Mouse (Mus musculus) mature B cell (primary cell): Measurements from ENCODE around the gene Prr5.

Source experiments
- in situ Hi-C: fragments of 300-500 bp; cut with MboI; formaldehyde crosslinking; loops from 2 replicates; pipeline ENCODE4 v1.14.3; 2019

Prr5 gene

DNA sequence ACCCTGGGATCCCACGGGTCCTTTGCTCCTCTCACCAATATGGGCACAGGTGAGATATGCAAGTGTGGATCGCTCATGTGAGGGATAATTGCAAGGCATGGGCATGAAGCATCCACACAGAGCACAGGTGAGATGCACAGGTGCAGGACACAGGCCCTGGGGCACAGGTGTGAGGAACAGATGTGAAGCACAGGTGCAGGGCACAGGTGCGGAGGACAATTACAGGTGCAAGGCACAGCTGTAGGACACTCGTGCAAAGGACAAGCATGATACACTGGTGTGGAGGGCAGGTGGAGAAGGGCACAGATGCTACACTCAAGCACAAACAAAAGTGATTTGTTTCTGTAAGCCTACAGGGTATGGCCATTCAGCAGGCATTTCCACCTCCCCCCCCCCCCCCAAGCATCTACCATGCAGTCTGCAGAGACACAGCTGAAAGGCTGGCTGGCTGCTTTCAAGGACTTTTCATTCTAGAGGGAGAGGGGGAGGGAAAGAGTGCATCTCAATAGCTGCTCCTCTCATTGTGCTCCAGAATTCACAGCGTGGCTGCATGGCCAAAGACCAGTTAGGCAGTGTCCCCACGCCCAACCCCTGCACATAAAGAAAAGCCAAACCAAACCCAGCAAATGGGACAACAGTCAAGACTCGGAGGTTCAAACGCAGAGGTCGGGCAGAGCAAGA, 11.9 kb upstream of the Prr5 start:
- in situ Hi-C loops, result no loop called here

DNA sequence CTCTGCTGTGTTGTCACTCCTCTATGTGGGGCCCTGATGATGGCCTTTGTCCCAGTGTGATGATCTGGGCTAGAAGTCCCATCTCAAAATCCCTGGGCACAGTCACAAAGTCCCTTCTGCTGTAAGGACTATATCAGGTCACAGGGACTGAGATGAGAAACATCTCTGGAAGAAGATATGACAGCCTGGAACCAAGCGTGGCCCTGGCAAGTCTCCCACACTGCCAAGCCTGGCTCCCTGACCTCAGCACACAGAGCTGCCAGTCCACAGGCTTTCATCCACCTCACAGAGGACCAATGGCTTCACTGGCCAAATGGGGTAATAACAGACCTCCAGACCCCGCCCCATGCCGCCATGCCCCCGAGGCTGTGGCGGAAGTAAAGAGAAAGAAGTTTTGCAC, 10.8 kb upstream of the Prr5 start:
- in situ Hi-C loops, result no loop called here

DNA sequence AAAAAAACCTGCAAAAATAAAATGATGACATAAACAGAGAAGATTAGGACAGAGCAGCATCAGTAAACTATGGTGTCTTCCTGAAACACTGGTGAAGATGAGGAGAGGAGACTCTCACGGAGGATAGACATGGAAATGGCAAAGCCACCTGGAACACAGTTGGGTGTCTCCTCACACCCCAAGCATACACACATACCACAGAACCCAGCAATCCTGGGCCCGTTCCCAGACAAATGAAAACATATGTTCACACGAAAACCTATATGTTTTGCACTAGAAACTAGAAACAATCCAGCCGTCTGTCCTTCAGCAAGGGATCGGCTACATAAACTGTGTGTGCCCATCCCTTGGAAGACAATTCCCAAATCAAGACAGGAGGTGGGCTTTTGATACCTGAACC, 9.6 kb upstream of the Prr5 start:
- in situ Hi-C loops, result no loop called here

DNA sequence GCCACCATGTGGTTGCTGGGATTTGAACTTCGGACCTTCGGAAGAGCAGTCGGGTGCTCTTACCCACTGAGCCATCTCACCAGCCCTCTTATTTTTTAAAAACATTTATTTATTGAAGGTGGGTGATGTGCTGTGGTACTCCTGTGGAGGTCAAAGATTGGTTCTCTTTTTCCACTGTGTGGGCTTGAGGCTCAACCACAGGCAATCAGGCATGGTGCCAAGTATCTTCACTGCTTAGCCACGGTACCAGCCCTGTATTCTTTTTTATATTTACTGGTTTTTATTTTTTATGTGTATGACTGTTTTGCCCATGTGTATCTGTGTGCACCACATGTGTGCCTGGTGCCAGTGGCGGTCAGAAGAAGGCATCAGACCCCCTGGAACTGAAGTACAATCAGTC, 8.1 kb upstream of the Prr5 start:
- in situ Hi-C loops, result no loop called here

DNA sequence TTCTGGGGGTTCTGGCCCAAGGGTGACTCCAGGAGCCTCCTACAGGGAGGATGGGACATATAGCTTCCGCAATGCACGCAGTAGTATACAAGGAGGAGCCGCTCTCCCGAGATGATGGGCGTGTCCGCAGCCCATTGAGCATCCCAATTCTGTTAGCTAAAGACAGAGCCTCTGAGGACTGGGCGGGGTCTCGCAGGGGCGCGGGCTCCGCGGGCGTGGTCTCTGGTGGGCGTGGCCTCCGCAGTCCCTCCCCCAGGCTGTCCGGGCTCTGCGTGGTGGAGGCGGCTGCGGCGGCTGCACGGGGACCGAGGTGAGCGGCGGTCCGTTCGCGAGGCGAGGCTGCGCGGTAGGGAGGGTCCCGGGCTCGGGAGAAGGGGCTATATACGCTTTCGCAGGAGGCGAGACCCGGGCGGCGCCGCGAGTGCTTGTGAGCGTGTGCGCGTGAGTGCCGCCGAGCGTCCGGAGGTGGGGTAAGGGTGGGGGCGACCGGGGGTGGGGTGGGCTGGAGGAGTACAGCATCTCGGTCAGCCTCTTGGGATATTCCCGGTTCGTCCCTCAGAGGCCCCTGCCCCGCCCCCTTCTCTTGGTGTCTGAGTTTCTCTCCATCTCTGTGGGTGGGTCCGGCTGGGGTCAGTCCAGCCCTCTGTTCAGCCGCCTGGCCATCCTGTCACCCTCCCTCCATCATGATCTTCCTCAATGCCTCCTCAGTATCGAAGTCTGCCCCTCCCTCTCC, 6.3 kb upstream of the Prr5 start:
- in situ Hi-C loops, result no loop called here

DNA sequence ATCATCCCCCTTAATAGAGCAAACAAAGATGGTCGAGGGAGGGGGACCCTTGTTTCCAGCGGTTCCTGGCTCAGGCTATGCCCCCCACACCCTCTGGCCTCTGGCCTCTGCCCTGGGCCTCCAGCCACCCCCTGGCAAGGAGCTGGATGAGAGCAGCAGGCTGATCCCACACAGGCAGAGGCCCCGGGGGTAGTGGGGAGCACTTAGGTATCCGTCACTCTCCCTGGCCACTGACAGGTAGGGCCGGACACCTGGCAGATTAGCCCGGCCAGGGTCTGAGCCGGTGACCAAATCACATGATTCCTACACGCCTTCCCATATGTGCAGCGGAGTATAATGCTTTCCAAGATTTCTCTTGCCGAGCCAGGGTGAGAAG, 5.7 kb upstream of the Prr5 start:
- in situ Hi-C loops, result no loop called here

DNA sequence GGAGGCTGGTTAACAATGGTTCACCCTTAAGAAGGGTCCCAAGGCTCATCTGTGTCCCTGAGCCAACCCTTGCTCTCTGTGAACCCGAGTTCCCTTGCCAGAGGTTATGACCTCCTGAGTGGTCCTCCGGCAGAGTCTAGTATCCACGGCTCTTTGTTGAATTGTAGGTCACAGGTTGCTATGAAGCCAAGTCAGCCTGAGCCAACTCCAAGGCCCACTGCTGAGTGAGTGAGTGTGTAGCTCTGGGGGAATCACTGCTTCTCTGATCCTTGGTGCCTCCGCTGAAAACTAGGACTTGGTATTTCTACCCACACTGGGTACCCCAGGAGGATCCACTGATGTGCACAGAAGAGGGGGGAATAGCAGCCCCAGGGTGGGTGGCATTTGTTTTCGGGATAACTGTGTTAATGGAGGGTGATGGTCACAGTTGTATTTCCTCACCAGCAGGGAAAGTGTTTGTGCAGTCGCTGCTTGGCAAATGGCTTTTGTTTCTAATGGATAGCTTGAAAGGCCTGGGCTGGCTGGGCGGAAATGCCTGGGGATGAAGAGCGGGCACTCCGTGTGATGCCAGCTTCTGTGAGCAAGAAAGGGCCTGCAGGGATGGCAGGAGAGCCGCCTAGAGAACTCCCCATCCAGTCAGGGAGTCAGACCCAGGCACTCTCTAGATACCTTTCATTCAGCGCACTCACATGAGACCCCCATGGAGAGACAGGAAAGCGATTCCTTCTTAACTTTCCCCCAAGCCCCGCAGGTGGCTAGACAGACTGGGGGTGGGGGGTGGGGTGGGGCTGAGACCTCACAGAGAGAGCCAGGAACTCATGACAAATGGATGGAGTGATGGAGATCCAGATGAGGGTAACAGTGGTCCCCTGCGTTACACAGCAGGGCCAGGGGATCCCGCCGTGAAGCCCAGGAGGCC, 4.6 kb upstream of the Prr5 start:
- in situ Hi-C loops, result no loop called here

DNA sequence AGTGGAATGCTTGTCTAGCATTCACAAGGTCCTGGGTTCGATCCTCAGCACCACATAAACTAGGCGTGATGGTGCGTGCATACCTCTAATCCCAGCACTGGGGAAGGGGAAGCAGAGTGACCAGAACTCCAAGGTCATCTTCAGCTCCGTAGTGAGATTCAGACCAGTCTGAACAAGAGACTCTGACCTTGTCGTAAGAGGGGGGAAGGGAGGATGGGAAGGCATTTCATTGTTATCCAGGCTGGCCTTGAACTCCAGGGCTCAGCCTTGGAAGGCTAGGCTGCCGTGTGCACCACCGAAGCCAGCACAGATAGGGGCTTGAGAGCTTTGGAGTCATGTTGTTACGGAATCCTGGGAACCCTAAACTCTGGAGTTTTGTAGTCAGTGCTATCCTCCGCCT, 3.8 kb upstream of the Prr5 start:
- in situ Hi-C loops, result no loop called here

DNA sequence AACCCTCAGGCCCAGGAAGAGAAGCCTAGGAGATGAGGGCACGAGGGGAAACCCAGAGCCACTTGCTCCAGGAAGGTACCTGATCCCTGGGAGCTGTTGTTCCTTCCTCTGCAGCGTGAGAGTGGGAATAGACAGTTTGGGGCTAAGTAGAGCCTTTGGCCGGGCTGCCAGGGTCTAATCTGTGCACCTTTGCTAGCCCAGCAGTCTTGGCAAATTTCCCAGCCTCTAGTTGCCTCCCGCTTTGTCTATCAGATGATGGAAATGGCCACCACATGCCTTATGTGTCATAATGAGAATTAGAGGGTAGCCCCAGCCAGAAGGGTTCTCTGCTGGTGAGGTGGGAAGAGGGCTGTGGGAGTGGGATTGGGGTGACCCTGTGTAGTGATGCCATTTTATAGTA, 3.4 kb upstream of the Prr5 start:
- in situ Hi-C loops, result no loop called here

DNA sequence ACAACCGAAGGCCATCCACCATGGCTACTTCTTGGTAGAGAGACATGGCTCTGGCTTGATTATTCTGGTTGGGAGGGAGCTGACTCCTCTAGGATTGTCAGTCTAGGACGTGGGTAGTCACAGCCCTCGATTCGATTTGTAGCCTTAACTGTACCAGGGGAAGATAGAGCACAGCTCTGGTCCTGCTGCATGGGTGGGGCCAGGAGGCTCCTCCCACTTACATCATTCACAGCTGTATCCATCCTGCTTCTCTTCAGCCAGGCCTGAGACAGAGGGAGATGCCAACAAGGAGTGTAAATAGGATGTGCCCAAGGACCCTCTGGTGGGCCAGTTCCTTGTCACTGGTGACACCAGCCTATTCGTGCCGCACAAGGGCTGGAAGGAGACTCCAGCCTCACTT, 1.8 kb upstream of the Prr5 start:
- in situ Hi-C loops, result no loop called here

DNA sequence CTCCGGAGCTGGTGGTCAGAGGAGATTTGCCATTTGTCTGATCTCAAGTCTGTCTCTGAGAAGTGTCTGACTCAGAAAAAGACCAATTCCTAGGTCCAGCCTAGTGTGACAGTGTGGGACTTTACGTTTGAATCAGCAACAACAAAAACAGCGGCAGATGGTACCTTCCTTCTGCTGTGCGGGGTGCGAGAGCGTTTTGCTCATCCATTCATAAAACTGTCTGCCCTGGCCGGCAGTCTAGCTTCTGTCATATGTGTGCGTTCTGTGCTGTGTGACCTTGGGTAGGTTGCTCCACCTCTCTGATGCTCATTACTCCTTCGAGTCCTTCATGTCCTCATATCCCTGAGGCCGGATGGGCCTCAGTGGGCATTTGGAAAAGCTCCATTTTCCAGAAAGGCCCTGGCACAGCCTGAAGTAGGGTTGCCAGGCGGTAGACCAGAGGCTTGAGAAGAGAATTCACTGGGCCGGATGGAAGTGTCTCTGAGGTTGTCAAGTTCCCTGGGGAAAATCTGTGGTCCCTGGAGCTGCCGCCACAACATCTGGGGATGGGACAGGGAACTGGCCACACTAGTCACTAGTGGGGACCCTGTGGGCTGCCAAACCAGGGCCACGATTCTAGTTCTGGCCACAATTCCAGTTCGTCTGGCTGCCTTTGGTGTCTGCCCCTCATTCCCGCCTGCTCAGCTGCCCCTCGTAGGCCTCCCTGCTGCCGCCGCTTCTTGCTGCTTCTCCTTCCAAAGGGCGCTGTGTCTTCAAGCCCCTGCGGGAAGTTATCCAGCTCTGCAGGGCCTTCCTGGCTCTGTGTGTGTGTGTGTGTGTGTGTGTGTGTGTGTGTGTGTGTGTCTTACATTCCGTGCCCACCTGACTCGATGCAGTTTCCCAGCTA, 594 bp downstream of the Prr5 start:
- in situ Hi-C loops, result no loop called here

DNA sequence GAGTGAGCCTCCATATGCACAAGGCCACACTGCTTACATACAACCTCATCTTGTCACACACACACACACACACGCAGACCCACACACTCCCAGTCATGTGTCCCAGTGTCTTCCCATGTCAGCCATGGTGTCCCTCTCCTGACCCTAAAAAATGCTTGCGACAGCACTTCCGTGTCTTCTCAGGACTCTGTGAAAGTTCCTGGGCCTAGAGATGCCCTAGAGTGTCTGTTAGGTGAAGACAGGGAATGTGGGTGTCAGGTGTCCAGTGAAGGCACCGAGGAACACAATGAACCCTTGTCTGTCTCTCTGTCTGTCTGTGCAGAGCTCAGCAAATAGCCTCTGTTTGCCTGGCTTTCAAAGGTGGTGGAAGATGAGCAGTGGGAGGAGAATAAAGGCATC, 1.2 kb downstream of the Prr5 start:
- in situ Hi-C loops, result no loop called here

DNA sequence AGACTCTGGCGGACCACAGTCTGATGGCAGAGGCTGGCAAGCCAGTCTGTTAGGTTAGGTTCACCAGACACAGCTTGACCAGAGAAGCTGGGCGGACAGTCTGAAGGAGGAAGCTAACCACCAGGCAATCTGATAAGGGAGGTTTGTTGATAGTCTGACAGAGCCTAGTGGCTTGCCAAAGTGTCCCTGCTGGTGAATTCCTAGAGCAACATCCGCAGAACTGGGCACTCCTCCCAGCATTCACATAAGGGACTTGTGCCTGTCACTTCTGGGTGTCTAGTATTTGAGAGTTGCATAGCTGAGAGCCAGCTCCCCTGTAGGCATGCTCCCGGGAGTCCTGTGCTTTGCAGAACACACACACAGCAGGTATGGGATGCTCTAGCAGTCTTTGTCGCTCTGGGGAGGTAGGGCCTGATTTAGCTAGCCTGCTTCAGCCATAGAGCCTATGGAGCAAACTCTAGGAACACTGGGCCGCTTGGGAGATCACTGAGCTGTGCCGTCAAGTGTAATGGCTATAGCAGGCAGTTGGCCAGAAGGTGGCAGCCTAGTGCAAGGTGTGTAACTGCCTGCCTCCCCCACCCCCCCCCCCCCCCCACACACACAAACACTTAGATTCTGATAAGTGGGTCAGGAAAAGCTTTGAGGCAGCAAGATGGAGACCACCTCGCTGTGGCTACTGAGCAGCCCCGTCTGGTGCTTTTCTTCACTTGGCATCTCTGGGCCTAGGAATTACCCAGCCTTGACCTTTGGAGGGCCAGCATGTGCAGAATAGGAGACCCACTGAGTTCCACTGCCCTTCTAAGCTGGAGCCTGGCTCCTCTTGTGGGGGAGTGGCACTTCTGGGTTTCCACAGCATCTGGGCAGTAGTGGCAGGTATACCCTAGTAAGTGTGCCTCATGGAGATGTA, 2.2 kb downstream of the Prr5 start:
- in situ Hi-C loops, result no loop called here

DNA sequence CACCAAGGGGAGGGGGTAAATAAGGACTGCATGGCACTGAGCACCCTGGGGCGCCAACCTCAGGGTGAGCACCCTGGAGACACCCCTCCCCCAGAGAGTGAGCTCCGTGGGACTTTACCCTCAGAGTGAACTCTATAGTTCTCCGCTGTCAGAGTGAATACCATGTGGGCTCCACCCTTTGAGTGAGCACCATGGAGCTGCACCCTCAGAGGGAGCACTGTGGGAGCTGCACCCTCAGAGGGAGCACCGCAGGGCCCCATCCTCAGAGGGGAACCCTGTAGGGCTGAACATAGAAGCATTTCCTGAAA, 2.8 kb downstream of the Prr5 start:
- in situ Hi-C loops, result no loop called here

DNA sequence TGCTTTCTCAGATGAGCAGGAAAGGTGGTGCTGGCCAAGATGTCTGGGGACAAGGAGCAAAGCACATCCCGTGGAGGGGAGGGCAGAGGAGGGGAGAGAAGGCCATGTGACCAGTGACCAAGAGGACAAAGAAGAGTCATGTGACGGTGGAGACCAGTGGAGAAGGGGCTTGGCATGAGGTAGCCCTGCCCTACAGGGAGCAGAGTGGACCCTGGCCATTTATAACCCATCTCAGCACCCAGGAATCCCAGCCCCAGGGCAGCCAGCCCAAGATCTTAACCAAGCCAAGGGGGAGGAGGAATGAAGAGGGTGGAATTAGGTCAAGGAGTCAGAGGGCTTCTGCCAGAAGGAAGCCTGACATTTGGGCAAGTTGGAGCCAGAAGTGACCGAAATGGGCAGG, 3.2 kb downstream of the Prr5 start:
- in situ Hi-C loops, result no loop called here

DNA sequence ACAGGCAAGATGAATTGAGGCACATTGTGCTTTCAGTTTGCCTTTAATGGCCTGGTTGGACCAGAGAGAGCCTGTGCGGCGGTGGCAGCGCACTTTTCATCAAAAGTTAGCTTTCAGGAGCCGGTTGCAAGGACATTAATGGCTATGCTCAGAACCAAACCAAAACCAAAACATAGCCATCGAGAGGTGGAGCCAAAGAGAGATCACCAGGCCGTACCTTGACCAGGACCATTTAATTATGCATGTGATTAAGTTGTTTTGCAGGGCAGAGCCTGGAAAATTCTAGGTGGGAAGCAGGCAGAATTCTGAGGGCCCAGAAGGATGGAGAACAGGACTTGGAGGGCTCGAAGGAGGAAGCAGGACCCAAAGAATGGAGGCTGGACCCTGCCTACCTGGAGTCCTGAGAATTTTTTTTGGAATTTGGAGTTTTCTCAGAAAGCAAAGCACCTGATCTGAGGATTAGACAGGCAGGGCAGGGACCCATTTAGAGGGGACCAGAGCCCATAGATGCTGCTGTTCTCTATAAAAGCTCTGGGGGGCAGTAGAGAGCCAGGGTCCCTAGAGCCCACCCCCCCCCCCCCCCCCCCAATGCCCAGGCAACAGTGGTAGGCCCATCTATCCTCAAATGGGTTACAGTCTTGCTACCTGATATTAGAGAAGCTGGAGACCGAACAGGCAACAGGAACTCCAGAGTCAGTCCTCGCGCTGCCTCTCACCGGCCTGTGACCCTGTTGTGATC, 5.1 kb downstream of the Prr5 start:
- in situ Hi-C loops, result loop anchor here (5.0 kb wide), 1 partner anchor 43 kb away; no protein-coding TSS in a partner anchor

DNA sequence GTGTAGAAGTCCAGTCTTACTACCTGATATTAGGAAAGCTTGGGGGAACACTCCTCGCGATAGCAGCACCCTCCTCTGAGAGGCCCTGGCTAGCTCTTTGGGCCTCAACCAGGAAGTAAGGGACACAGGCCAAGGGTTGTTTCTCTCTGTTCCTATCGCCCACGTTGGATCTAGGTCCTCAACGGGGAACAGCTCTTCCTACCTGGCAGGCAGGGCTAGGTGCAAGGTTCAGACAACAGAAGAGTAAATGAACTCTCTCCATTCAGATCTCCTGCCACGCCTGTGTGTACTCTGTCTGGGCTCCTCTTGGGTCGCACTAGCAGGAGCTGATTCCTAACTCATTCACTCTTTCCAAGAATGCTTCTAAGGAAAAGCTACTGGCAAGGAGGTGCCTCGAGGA, 5.9 kb downstream of the Prr5 start:
- in situ Hi-C loops, result loop anchor here (5.0 kb wide), 1 partner anchor 42 kb away; no protein-coding TSS in a partner anchor

DNA sequence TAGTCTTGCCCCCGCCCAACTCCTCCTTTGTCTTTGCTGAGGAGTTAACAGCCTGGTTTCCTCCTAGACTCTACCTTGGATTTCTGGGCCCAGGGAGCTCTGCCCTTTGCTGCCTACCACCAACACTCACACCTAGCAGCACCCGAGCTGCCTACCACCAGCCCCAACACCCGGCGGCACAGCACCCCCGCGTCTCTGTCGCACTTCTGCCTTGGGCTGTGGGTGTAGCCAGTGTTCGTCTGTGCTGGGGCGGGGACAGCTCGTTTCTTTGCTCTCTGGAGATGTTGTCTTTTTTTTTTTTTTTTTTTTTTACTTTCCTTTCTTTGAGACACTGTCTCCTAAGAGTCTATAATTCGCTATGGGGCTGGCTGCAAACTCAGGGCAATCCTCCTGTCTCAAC, 8.5 kb downstream of the Prr5 start:
- in situ Hi-C loops, result loop anchor here (5.0 kb wide), 1 partner anchor 39 kb away; no protein-coding TSS in a partner anchor

DNA sequence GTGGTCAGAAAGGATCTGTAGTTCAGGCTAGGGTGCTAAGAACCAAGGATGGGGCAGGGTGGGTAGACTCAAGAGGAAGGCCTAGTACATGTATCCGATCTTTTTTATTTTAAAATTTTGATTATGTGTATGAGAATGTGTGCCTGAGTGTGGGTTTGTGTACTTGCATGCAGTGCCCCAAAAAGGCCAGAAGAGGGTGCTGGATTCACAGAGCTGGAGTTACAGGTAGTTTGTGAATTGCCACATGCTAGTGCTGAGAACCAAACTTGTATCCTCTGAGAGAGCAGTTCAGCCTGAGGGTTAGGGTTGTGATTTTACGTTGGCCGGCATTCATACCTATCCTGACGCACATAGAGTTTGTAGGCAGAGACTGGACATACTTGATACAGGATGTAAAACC, 9.7 kb downstream of the Prr5 start:
- in situ Hi-C loops, result loop anchor here (5.0 kb wide), 1 partner anchor 38 kb away; no protein-coding TSS in a partner anchor

DNA sequence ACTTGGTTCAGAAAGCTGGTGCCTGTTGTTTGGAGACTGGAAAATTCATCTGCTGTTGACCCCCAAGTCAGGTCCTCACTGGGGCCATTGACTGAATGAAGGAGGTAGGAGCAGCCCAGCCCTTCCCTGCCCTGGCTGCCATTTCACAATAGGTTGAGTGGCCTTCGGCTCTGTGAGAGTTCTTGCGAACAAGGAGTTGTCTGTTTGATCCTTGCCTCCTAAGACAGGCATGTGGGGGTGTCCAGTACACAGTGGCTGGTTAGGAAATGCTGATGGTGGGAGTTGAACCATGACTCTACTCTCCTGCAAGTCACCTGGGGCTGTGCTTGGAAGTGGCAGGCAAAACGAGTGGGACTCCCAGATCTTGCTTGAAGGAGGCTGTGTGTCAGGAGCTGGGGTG, 10.4 kb downstream of the Prr5 start:
- in situ Hi-C loops, result loop anchor here (5.0 kb wide), 1 partner anchor 38 kb away; no protein-coding TSS in a partner anchor
